Mouse (Mus musculus) liver, embryonic 14.5 days (tissue): Measurements from ENCODE around the gene Wipf1. TPM values are rescaled to one million over a fixed set of nuclear protein-coding genes. Genes with fewer than 3 reads are reported as not detected.

Experiments used
- ATAC-seq: fragments of 200-750 bp; cut with Nextera tagmentation; 2 replicates; pipeline ENCODE4 v1.8.0; 2017; ENCODE audit warnings: moderate number of reproducible peaks, mild to moderate bottlenecking, moderate library complexity; ENCODE audit not compliant: insufficient read depth
- DNase-seq, 3 experiments: peaks; one replicate each; pipeline ENCODE4 v3.0.0-alpha.2; 2012 to 2013; ENCODE audit warnings: low read depth in 3 of 3, low spot score in 3 of 3
- H3K27ac ChIP-seq: fragments of 300-500 bp; sonication (generic); 2 replicates; pipeline ENCODE4 v1.5.1; 2014; ENCODE audit warnings: moderate library complexity, mild to moderate bottlenecking, control low read depth, inconsistent platforms
- H3K27me3 ChIP-seq: fragments of 300-500 bp; sonication (generic); 2 replicates; pipeline ENCODE4 v1.6.1; 2014; ENCODE audit warnings: mild to moderate bottlenecking, low read length, moderate library complexity; ENCODE audit not compliant: control insufficient read depth, insufficient read depth
- H3K36me3 ChIP-seq: fragments of 300-500 bp; sonication (generic); replicated peaks from 2 replicates; pipeline ENCODE4 v1.6.1; 2014; ENCODE audit warnings: low read depth; ENCODE audit not compliant: control insufficient read depth, insufficient read depth
- H3K4me1 ChIP-seq, 2 experiments: fragments of 200-500 bp in 1 of 2; fragments of 300-500 bp in 1 of 2; sonication (generic) in 1 of 2; replicated peaks; 2 replicates each; pipeline ENCODE4 v1.6.1; 2012 to 2014; ENCODE audit warnings: antibody characterized with exemption in 1 of 2, inconsistent platforms in 1 of 2, low read length in 1 of 2; ENCODE audit not compliant: control insufficient read depth in 2 of 2, insufficient read depth in 2 of 2
- H3K4me2 ChIP-seq: fragments of 300-500 bp; sonication (generic); 2 replicates; pipeline ENCODE4 v1.6.1; 2014; ENCODE audit warnings: low read depth, mild to moderate bottlenecking, control low read depth, moderate library complexity
- H3K4me3 ChIP-seq, 2 experiments: fragments of 200-500 bp in 1 of 2; fragments of 300-500 bp in 1 of 2; sonication (generic) in 1 of 2; 2 replicates each; pipeline ENCODE4 v1.5.1; 2012 to 2014; ENCODE audit warnings: low read depth in 2 of 2, low read length in 2 of 2, mild to moderate bottlenecking in 2 of 2, control low read depth in 1 of 2, inconsistent platforms in 1 of 2, moderate library complexity in 1 of 2; ENCODE audit not compliant: insufficient read depth in 1 of 2
- H3K9ac ChIP-seq: fragments of 300-500 bp; sonication (generic); replicated peaks from 2 replicates; pipeline ENCODE4 v1.6.1; 2014; ENCODE audit warnings: mild to moderate bottlenecking, control low read depth, moderate library complexity
- H3K9me3 ChIP-seq: fragments of 300-500 bp; sonication (generic); 2 replicates; pipeline ENCODE4 v1.6.1; 2016; ENCODE audit warnings: low read length, mixed read lengths; ENCODE audit not compliant: control insufficient read depth
- CTCF ChIP-seq: IDR thresholded peaks from 2 replicates; pipeline ENCODE4 v1.5.1; 2016; ENCODE audit warnings: antibody characterized with exemption, low read depth, control low read depth
- EP300 ChIP-seq: IDR thresholded peaks from 2 replicates; pipeline ENCODE4 v1.6.1; 2016; ENCODE audit warnings: antibody characterized with exemption, low read depth
- WGBS: fragments of 180-500 bp; shearing (Covaris S2); extraction: QIAGEN DNeasy Blood & Tissue Kit; methylation state at CpG from one replicate; pipeline ENCODE4 v1.1.7; 2014; ENCODE audit not compliant: insufficient replicate concordance; 5-methylcytosine and 5-hydroxymethylcytosine counted together
- polyA plus RNA-seq, 2 experiments: library from polyadenylated mRNA; depleted of rRNA in 1 of 2; stranded (reverse) in 1 of 2; unstranded in 1 of 2; fragments of >200 nt; fragmentation: Nextera tagmentation in 1 of 2; extraction: Ambion mirVana in 1 of 2; gene quantifications; 2 replicates each; pipeline versions ENCODE4 v1.2.1 to v1.2.3; 2012 to 2014

Wipf1 gene
- polyA plus RNA-seq, 2 experiments: 3.4 to 4.1 TPM

GRCm38 (mm10) chr2:73526691-73527090 is 2.8 kb downstream of the Wipf1 start:
- ATAC-seq: no peak
- peaks cover 17 to 35% of the 10 kb centered on the region in 2 experiments for H3K4me1 ChIP-seq
- H3K4me2 ChIP-seq: no peak overlapping the region
- H3K9me3 ChIP-seq: no peaks in the 10 kb centered on the region
- H3K27ac ChIP-seq: no peak overlapping the region
- H3K36me3 ChIP-seq: no peaks in the 10 kb centered on the region
- no peak for DNase-seq
- 40% methylated on average over 9 of the region's 9 CpGs for WGBS
- no peak overlapping the region for H3K9ac ChIP-seq
- peaks cover 6% of the 10 kb centered on the region; the same call in 1 of the 2 replicates for H3K27me3 ChIP-seq
- no peak overlapping the region for H3K4me3 ChIP-seq
- TF ChIP-seq CTCF (no peak), EP300 (no peak)

DNA sequence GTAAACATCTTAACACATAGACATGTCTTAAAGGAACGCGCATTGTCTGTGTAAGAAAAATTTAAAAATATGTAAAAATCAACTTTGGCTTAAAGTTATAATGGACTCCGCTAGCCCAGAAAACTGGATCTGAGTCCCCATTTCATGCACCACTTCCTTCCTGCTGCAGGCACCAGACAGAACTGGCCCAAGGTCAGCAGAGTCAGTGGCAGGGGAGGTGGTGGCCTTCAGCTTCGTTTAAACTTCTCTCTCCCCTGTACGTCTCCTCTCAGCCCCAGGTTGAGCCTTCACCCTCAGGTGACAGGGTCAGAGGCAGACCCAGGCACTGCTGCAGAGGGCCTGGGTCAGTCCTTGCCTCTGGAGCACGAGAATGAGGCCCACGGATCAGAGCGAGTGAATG is 6.6 kb downstream of the Wipf1 start:
- ATAC-seq: no peak
- Histone ChIP-seq H3K36me3 (no peaks in the 10 kb centered on the region), H3K27me3 (peaks cover 3% of the 10 kb centered on the region; the same call in 1 of the 2 replicates), H3K4me3 (no peak overlapping the region), H3K9me3 (no peaks in the 10 kb centered on the region), H3K27ac (no peak overlapping the region), H3K4me1 (peaks cover 3 to 19% of the 10 kb centered on the region in 2 experiments; a peak in 3 of 4 replicates), H3K9ac (no peak overlapping the region), H3K4me2 (no peak overlapping the region)
- WGBS: 54% methylated on average over 8 of the region's 8 CpGs
- TF ChIP-seq EP300: no peak
- TF ChIP-seq CTCF: no peak
- DNase-seq: no peak

DNA sequence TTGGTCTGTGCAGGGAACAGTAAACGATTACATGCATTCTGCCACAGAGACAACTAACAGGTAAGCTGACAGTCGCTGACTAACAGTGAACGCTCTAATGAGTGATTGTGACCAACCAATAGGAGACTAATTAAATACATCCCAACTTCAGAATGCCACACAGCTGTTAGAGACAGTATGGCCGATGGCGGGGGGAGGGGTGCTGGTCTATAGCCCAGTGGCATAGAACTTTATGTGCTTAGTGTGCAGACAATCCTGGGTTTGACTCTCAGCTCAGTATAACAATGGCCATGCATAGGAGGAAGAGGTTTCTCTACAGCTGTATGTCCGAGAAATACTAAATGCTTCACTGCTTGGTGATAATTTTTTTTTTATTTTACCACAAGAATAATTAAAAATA is 7.2 kb downstream of the Wipf1 start:
- H3K27ac ChIP-seq: no peak overlapping the region
- TF ChIP-seq EP300 (no peak), CTCF (no peak)

GRCm38 (mm10) chr2:73521737-73522136 is 7.8 kb downstream of the Wipf1 start:
- ATAC-seq (no peak), DNase-seq (no peak)
- H3K4me1 ChIP-seq: peaks cover 3 to 16% of the 10 kb centered on the region in 2 experiments; a peak in 3 of 4 replicates
- TF ChIP-seq EP300: no peak
- no peak overlapping the region for H3K4me3 ChIP-seq
- no peak overlapping the region for H3K4me2 ChIP-seq
- H3K27me3 ChIP-seq: no peaks in the 10 kb centered on the region
- H3K27ac ChIP-seq: no peak overlapping the region
- WGBS: 14% methylated on average over 5 of the region's 5 CpGs
- no peak overlapping the region for H3K9ac ChIP-seq
- no peaks in the 10 kb centered on the region for H3K9me3 ChIP-seq
- H3K36me3 ChIP-seq: no peaks in the 10 kb centered on the region

More for the DNA sequence above, 7.2 kb downstream of the Wipf1 start:
- Histone ChIP-seq H3K36me3 (no peaks in the 10 kb centered on the region), H3K9ac (no peak overlapping the region), H3K4me2 (no peak overlapping the region), H3K27me3 (no peaks in the 10 kb centered on the region; the same call in 1 of the 2 replicates), H3K9me3 (no peaks in the 10 kb centered on the region), H3K4me3 (no peak overlapping the region), H3K4me1 (peaks cover 3 to 19% of the 10 kb centered on the region in 2 experiments; a peak in 3 of 4 replicates)
- ATAC-seq (no peak), DNase-seq (no peak)
- WGBS: 55% methylated on average over 6 of the region's 6 CpGs

- ATAC-seq: no peak
- Histone ChIP-seq H3K4me2 (no peak overlapping the region), H3K4me3 (no peak overlapping the region), H3K36me3 (no peaks in the 10 kb centered on the region), H3K9me3 (no peaks in the 10 kb centered on the region), H3K27ac (no peak overlapping the region), H3K4me1 (peaks cover 3 to 11% of the 10 kb centered on the region in 2 experiments; a peak in 3 of 4 replicates), H3K27me3 (no peaks in the 10 kb centered on the region), H3K9ac (no peak overlapping the region)
- no peak for DNase-seq
- WGBS: 64% methylated on average over 5 of the region's 5 CpGs
- TF ChIP-seq CTCF: no peak
- TF ChIP-seq EP300: no peak
Observed at GRCm38 (mm10) chr2:73518966-73519365, 10.6 kb downstream of the Wipf1 start.
